Mouse (Mus musculus): ENCODE measurements around the gene Lnx1.

DNA sequence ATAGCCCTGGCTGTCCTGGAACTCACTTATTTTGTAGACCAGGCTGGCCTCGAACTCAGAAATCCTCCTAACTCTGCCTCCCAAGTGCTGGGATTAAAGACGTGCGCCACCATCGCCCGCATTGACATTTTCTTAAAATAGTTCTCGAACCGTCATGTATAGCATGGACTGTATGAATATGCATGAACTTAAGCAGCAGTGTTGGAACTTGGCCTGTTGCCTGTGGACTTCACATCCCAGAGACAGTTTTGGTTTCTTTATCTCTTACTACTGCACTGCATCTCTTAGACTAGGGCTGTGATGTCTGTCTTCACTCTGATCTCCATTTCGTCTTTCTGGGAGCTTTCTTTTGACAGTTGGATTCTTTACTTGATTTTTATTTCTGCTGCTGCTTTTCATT lies 153.1 kb downstream of the Lnx1 start:
- TF ChIP-seq POLR2A (IDR thresholded peaks at IDR 0.05; ENCODE audit: insufficient read depth, low read length) (no peak), CTCF (IDR thresholded peaks at IDR 0.05; ENCODE audit: low read depth, low read length) (no peak)

All from ES-Bruce4 (cell line).